ENCODE assay signal across 8 mouse cellular contexts in the genomic region with DNA sequence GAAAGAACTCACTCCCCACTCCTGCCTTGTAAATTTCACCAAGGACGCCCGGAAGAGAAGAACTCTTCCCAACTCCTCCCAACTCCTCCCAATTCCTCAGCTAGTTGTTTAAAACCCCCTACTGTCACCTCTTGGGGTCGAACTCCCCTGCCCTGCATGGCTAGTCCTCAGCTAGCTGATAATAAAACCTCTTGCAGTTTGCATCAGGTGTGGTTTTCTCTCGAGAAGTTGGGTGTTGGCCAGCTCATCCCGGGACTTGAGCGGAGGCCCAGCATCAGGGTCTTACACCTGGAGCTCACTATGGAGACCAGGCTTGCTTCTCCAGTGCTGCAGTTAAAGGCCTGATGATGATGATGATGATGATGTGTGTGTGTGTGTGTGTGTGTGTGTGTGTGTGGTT. TPM values are rescaled to one million over a fixed set of nuclear protein-coding genes. Genes with fewer than 3 reads are reported as not detected.
DNase-seq lines count a peak whose midpoint lies in the region; TF ChIP-seq lines count a peak whose summit lies in the region.
"Not testable (repeated sequence)": the region's sequence is repeated elsewhere in the genome, so short reads cannot be mapped to it uniquely, and the experiment has no call there.
"Had no signal": no experiment of that assay in that cellular context is flagged by ENCODE, and none has a peak within 500 bp of the region (broad histone marks: within the 10 kb centered on the region; RNA-seq: fewer than 3 reads in every experiment).

No protein-coding gene starts in this region.

- TF ChIP-seq CTCF in testis, adult 2 months (IDR thresholded peaks at IDR 0.05; ENCODE audit: control insufficient read depth, insufficient read depth, insufficient replicate concordance, low read depth, low read length), result not testable (repeated sequence)

- not testable (repeated sequence) for H3K9ac ChIP-seq in ES-E14 (ENCODE audit: insufficient read depth, low read depth, low read length, poor library complexity, severe bottlenecking)

- not testable (repeated sequence) for H3K36me3 ChIP-seq in ES-E14 (ENCODE audit: control insufficient read depth, insufficient read depth, low read length, poor library complexity, severe bottlenecking); testis, adult 2 months (ENCODE audit: control insufficient read depth, insufficient read depth, low read length)

- peak; percentile 61 for DNase-seq in ES-CJ7 (ENCODE audit: low read depth, low spot score)
- DNase-seq in ES-E14 (ENCODE audit: low read depth, low spot score), result not testable (repeated sequence)
- DNase-seq in R1 (ENCODE audit: low read depth, low spot score), result peak; percentile 76
- DNase-seq in testis, postnatal 10 days (ENCODE audit: low spot score), result peak; percentile 52

- not testable (repeated sequence) for H3K27me3 ChIP-seq in testis, adult 2 months (ENCODE audit: control insufficient read depth, insufficient read depth, low read length)

- in situ Hi-C loops in ES-E14 (cut with MboI; ENCODE audit: low sequenced_read_pairs in 2 of 2, unreplicated experiment in 2 of 2), result not testable (repeated sequence)

- H3K4me1 ChIP-seq in ES-E14 (ENCODE audit: control insufficient read depth in 2 of 2, insufficient read depth in 2 of 2, low read length in 2 of 2, poor library complexity in 1 of 2); testis, adult 2 months (ENCODE audit: control insufficient read depth, insufficient read depth, low read length): not testable (repeated sequence)

- peak overlapping the region; percentile 26; the same call in 1 of the 2 replicates for H3K27ac ChIP-seq in ES-E14 (ENCODE audit: insufficient read depth, low read depth, low read length, poor library complexity, severe bottlenecking)
- H3K27ac ChIP-seq in testis, adult 2 months (ENCODE audit: control insufficient read depth, insufficient read depth, low read depth, low read length), result peak overlapping the region; percentile 55

- H3K4me3 ChIP-seq in ES-E14 (ENCODE audit: insufficient read depth in 1 of 2, low read depth in 1 of 2, low read length in 2 of 2, poor library complexity in 1 of 2, severe bottlenecking in 1 of 2), result not testable (repeated sequence)
- peak overlapping the region; percentile 64 for H3K4me3 ChIP-seq in testis, adult 2 months (ENCODE audit: control insufficient read depth, low read depth, low read length)

- not testable (repeated sequence) for TF ChIP-seq POLR2A in testis, adult 2 months (IDR thresholded peaks at IDR 0.05; ENCODE audit: control insufficient read depth, low read depth, low read length)

- H3K9me3 ChIP-seq in ES-E14 (ENCODE audit: control insufficient read depth, insufficient read depth, low read depth, low read length), result not testable (repeated sequence)

RNA-seq across cellular contexts. Expression of gene Fam76a, which starts 3.9 kb away (rescaled TPM):
- total RNA-seq in ES-E14 (2012; rRNA removed), result 12.5 and 14.9 TPM in 2 replicates
- 102 and 111 TPM in 2 replicates for polyA plus RNA-seq in testis, adult 2 months (2012; rRNA removed)

RNA-seq across cellular contexts. Expression of gene Stx12, which starts 34.2 kb away (rescaled TPM):
- 22.7 and 27.6 TPM in 2 replicates for total RNA-seq in ES-E14 (2012; rRNA removed)
- polyA plus RNA-seq in testis, adult 2 months (2012; rRNA removed), result 13.7 and 17.7 TPM in 2 replicates

RNA-seq across cellular contexts. Expression of gene Fgr, which starts 55.4 kb away (rescaled TPM):
- total RNA-seq in ES-E14 (2012; rRNA removed), result 1.3 and 1.8 TPM in 2 replicates
- 0.85 and 1.0 TPM in 2 replicates for polyA plus RNA-seq in testis, adult 2 months (2012; rRNA removed)
- total RNA-seq: MEL had no signal
- polyA plus RNA-seq: G1E, Patski had no signal
